Mouse (Mus musculus) cerebellum, postnatal 4 days (tissue): ENCODE measurements around the gene Prr22.

Experiments used
- DNase-seq, 2 experiments: peaks; one replicate each; pipeline ENCODE4 v3.0.0; 2022; ENCODE audit warnings: low spot score in 2 of 2, mixed read lengths in 1 of 2

The Prr22 gene

GRCm38 (mm10) chr17:56761077-56761476 is 9.0 kb upstream of the Prr22 start:
- no peak for DNase-seq

DNA sequence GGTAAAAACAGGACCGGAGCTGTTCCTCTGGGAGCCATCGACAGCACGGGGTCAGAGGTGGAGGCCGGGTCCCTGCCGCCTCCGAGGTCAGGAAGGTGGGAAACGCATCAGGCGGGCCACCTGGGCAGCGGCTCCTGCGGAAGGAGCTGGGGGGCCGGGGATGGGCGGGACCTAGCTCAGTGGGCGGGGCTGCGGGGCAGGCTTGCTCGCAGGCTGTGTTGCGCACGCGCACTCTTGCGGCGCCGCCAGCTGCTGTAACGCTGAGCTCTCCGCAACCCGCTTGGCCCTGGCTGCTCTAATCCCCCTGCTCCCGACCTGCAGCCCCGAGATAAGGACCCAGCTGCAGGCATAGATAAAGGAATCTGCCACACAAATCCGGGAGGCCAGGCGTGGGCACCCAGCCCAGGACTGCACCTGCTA is 8.0 kb upstream of the Prr22 start:
- DNase-seq, result peak; percentile 76 to 86

DNA sequence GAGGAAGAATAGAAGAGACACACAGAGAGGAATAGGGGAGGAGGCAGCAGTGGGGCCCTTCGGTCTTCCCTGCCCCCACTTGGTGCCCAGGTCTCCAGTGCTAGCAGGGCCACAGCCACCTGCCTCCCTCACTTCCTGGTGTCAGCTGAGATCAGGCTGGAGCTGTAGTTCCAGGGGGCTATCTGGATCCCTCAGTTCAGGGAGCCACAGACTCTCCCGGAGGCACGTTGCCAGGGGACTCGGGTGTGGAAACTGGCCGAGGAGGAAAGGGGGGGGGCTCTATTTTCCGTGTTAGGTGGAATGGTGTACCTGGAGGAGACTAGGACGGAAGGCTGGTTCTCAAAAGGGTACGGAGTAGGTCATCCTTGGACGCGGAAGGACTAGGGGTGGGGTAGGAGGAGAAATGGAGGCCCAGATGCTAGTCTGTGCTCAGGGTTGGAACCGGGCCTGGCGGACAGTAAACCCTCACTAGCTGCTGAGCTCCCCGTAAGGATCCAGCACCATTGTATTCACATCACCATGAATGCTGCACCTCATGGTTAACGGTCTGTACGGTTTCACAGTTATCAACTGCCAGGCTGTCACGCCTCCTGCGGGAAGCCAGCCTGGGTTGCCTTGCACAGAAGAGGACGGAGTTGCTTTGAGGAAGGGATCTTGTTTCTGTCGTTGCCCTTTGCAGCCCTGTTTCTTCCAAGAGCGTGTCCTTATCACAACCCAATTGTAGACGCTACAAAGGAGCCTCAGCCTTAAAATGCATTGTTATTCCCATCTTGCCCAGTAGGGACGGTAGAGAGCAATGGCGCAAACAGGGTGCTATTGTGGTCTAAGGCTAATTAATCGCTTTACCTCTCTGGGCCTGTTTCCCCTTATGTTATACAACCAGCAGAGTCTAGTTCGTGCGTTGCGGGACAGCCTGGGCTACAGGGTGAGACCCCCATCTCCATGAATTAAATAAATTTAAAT is 7.0 kb upstream of the Prr22 start:
- peak in 1 of 2 experiments; percentile 65 for DNase-seq

DNA sequence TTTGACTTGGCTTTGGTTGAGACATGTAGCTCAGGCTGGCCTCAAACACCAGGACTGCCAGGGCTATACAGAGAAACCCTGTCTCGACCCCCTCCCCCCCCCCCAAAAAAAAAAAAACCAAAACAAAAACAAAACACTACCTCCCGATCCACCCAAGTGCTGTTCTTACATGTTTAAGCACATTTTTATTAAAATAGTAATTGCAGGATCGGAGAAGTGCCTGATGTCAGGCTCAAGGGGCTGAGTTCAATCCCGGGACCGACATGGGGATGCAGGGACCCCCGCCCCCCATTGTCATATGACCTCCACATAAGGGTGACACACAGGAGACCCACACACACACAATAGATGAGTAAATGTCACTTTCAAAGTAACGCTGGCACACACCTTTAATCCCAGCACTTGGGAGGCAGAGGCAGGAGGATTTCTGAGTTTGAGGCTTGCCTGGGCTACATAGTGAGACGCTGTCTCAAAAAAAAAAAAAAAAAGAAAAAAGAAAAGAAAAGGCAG is 6.3 kb upstream of the Prr22 start:
- DNase-seq, result no peak

DNA sequence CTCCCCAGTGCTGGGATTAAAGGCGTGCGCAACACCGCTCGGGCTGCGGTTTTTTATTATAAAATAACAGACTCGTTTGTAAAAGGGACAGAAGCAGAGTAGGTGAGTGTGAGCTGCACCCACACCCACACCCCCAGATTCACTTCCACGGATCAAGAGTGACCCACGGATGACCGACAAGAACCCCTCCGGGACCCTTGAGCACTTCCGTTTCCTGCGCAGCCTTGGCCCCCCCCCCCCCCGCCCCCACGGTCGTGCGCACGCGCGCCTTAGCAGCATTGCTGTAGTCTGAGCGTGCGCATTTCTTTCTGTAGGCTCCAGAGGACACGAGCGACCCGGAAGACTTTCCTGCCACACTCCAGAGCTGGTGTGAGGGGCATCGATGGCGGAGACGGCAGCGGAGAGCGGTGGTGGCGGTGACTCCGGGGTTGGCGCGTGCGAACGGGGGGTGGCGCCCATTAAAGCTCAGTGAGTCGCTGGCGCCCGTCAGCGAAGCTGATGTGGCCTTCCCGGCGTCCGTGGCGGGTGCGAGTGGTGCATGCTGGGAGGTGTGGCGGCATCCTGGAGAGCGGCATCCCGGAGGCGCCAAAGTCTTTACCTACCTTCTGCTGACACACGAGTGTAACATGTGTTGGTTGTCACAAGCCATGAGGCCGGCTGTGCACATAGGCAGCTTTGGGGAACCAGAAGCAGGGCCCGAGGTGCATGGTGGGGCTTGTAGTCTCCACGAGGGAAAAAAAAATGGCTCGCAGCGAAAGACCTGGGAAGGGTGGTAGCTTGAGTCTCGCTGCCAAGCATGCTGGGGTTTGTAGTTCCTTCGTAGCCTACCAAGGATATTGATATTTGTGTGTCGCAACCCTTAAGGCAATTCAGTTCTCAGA is 5.3 kb upstream of the Prr22 start, which contains the start of gene Dus3l:
Gene Dus3l, plus strand, starts transcription at position 284 of the 881 bp plus-strand sequence.
- DNase-seq, result peak; percentile 65 to 81

DNA sequence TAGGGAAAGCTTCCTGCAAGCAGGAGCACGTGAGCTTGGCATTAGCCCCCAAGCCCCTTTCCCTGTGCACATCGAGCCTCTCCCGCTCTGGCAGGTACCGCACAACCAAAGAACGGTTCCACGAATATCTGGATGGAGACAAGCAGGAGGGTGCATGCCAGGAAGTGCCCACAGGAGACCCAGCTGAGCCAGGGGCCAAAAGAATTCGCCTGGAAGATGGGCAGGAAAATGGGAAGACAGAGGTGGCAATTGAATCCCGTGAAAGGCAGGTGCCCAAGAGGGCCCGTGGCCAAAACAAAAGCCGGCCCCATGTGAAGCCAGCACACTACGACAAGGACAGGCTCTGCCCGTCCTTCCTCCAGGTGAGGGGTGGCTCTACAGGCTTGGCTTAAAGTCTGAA is 4.6 kb upstream of the Prr22 start:
- no peak for DNase-seq

- no peak for DNase-seq
Measured at GRCm38 (mm10) chr17:56766631-56767405, 3.2 kb upstream of the Prr22 start.

- DNase-seq, result no peak
Measured at GRCm38 (mm10) chr17:56767531-56768135, 2.4 kb upstream of the Prr22 start.

- no peak for DNase-seq
Measured at GRCm38 (mm10) chr17:56768941-56769340, 1.1 kb upstream of the Prr22 start.

- no peak for DNase-seq
Measured at GRCm38 (mm10) chr17:56777568-56777967, 7.5 kb downstream of the Prr22 start.

- no peak for DNase-seq
Measured at GRCm38 (mm10) chr17:56778779-56779362, 8.8 kb downstream of the Prr22 start.

DNA sequence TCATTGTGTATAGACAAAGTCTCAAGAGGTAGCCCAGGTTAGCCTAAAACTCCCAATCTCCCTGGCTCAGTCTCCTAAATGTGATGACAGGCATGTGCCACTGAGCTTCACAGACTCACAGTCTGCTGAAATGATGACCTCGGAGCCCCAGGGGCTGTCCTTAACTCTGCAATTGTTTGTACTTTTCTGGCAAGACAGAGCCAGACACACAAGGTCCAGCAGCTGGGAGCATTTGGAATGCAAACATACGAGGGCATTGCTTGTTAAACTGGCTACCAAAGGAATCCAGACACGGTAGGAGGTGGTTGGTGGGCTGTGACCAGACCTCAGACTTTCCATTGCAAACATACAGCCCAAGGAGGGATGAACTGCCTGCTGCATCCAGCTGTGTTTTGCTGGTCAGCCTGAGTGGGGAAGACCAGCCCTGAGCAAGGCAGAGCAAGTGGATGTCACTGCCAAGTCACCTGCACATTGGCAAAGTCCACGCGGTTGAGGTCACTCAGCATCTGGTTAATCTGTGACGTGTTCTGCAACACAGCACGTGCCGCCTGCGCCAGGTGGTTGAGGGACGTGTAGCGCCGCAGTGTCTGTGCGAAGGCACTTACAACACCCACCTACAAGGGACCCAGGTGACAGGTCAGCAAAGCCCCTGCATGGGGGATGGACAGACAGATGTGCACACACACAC is 10.4 kb downstream of the Prr22 start:
- no peak for DNase-seq

DNA sequence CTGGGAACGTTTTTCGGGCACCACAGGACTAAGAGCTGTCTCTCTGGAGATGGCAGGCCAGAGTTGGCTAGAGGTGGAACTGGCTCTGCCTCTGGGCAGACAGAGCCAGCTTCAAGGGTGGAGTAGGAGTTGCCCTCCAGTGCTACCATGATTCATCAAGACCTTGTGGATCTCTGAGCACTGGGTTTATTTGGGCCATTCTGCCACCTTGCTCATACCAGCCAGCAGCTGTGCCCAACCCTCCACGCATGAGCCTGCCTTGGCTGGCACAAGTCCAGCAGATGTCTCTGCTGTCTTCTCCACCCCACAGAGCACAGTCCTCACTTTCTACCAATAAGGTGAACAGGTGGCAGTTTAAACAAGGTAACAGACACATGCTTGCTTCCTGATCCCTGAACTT is 18.8 kb downstream of the Prr22 start:
- no peak for DNase-seq

DNA sequence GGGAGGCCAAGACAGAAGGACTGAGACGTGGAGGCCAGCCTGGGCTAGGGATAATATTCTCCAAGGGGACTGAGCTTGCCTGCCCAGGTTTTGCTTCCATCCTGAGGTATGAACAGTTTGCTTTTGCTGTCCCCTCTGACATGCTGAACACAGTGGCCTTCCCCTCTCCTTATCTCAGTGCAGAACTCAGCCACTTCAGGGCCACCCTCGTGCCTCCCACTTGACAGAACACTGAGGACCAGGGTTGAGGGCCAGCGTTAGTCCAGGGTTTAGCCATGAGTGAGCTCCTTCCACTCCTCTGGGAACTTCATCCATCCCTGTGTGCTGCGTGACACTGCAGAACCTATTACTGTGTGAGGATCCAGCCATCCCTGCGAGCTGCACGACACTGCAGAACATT is 19.2 kb downstream of the Prr22 start:
- no peak for DNase-seq

DNA sequence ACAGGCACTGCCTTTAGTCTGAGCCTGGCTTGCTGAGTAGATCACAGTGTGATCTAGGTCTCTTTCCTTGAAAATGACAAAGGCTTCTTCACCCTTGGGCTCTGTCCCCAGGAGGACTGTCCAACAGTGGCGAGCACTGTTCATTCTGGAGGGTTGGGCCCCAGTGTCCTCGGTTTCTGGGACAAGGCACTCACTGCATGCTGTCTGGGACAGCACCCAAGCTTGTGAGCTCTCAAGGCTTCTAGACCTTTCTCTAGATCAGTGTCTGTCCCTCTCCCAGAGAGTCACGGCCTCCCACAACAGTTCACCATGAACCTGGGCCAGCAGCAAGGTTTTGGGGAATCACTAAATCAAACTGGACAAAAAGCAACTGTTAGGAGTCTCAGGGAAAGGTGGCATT is 22.5 kb downstream of the Prr22 start:
- no peak for DNase-seq

GRCm38 (mm10) chr17:56793614-56794319 is 23.7 kb downstream of the Prr22 start:
- DNase-seq, result no peak

- DNase-seq, result no peak
Measured at GRCm38 (mm10) chr17:56799276-56799675, 29.2 kb downstream of the Prr22 start.

DNA sequence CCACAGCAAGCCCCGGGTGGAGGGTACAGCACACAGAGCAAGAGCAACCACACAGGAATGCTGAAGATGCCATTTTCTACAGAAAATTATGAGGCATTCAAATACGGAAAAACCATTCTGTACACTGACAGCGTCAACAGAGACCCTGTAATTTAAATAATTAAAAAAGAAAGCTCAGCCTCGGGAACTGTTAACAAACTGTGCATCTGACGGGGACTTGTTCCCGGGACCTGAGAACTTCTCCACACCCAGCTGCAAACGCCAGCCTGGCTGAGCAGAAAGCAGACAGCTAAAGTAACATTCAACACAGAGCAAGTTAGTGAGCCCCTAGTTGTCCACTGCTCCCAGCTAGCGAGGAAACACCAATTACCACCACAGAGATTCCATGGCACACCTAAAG is 32.0 kb downstream of the Prr22 start:
- DNase-seq, result no peak

GRCm38 (mm10) chr17:56804952-56805351 is 34.9 kb downstream of the Prr22 start:
- DNase-seq, result no peak
